Mouse (Mus musculus): ENCODE data around the gene Mb21d2.

- TF ChIP-seq GATA1 (IDR thresholded peaks at IDR 0.05; ENCODE audit: borderline replicate concordance, low read length) (no peak), FLI1 (IDR thresholded peaks at IDR 0.05; ENCODE audit: low read length) (no peak)
Observed at GRCm38 (mm10) chr16:28882687-28883428, 46.6 kb downstream of the Mb21d2 start.
